Mouse (Mus musculus) kidney, postnatal 36 days (tissue): ENCODE measurements around the gene Gtf2ird1.
"Not testable (repeated sequence)": the region's sequence is repeated elsewhere in the genome, so short reads cannot be mapped to it uniquely, and the experiment has no call there.

Experiments
- DNase-seq, 2 experiments: peaks; one replicate each; pipeline ENCODE4 v3.0.0; 2021 to 2022; ENCODE audit warnings: mixed read lengths in 2 of 2

Gene Gtf2ird1

GRCm38 (mm10) chr5:134473902-134474301 lies 17.4 kb upstream of the Gtf2ird1 start:
- DNase-seq, result peak in 1 of 2 experiments; percentile 55

- no peak for DNase-seq
These were observed 14.1 kb upstream of the Gtf2ird1 start for GRCm38 (mm10) chr5:134470538-134471169.

- DNase-seq, result no peak
These were observed 13.1 kb upstream of the Gtf2ird1 start for GRCm38 (mm10) chr5:134469559-134470150.

- no peak for DNase-seq
These were observed 11.7 kb upstream of the Gtf2ird1 start for GRCm38 (mm10) chr5:134468158-134468765.

- DNase-seq, result no peak
These were observed 10.6 kb upstream of the Gtf2ird1 start for GRCm38 (mm10) chr5:134467030-134467549.

GRCm38 (mm10) chr5:134466296-134467029 lies 9.9 kb upstream of the Gtf2ird1 start:
- DNase-seq, result no peak

GRCm38 (mm10) chr5:134465197-134465596 lies 8.7 kb upstream of the Gtf2ird1 start:
- DNase-seq, result no peak

GRCm38 (mm10) chr5:134464225-134464624 lies 7.7 kb upstream of the Gtf2ird1 start:
- no peak for DNase-seq

GRCm38 (mm10) chr5:134462731-134463130 lies 6.2 kb upstream of the Gtf2ird1 start:
- no peak for DNase-seq

GRCm38 (mm10) chr5:134462316-134462715 lies 5.8 kb upstream of the Gtf2ird1 start:
- DNase-seq, result no peak

- no peak for DNase-seq
These were observed 4.0 kb upstream of the Gtf2ird1 start for GRCm38 (mm10) chr5:134460546-134460945.

GRCm38 (mm10) chr5:134459096-134459495 lies 2.6 kb upstream of the Gtf2ird1 start:
- no peak for DNase-seq

GRCm38 (mm10) chr5:134458416-134458815 lies 1.9 kb upstream of the Gtf2ird1 start:
- no peak for DNase-seq

GRCm38 (mm10) chr5:134457371-134457770 lies 855 bp upstream of the Gtf2ird1 start:
- DNase-seq, result no peak

- peak; percentile 68 to 69 for DNase-seq
These were observed 547 bp downstream of the Gtf2ird1 start for GRCm38 (mm10) chr5:134455914-134456423.

- peak in 1 of 2 experiments; percentile 43 for DNase-seq
These were observed 1.2 kb downstream of the Gtf2ird1 start for GRCm38 (mm10) chr5:134455186-134455895.

- no peak for DNase-seq
These were observed 2.1 kb downstream of the Gtf2ird1 start for GRCm38 (mm10) chr5:134454421-134454820.

- no peak for DNase-seq
These were observed 2.9 kb downstream of the Gtf2ird1 start for GRCm38 (mm10) chr5:134453577-134453976.

- not testable (repeated sequence) for DNase-seq
These were observed 9.8 kb downstream of the Gtf2ird1 start for GRCm38 (mm10) chr5:134446755-134447154.

GRCm38 (mm10) chr5:134445895-134446294 lies 10.6 kb downstream of the Gtf2ird1 start:
- no peak for DNase-seq

GRCm38 (mm10) chr5:134445208-134445831 lies 11.2 kb downstream of the Gtf2ird1 start:
- DNase-seq, result no peak

GRCm38 (mm10) chr5:134444473-134444872 lies 12.0 kb downstream of the Gtf2ird1 start:
- DNase-seq, result no peak
